Mouse (Mus musculus): Measurements from ENCODE around the gene Pfas. TPM values are rescaled to one million over a fixed set of nuclear protein-coding genes. Genes with fewer than 3 reads are reported as not detected.
A peak's percentile ranks its signal among the peaks of the same experiment; 100 is the strongest.

Gene Pfas
- polyA plus RNA-seq (2014; fragmentation: Nextera tagmentation; extraction: Ambion mirVana), result 16.0 and 16.5 TPM in 2 replicates

DNA sequence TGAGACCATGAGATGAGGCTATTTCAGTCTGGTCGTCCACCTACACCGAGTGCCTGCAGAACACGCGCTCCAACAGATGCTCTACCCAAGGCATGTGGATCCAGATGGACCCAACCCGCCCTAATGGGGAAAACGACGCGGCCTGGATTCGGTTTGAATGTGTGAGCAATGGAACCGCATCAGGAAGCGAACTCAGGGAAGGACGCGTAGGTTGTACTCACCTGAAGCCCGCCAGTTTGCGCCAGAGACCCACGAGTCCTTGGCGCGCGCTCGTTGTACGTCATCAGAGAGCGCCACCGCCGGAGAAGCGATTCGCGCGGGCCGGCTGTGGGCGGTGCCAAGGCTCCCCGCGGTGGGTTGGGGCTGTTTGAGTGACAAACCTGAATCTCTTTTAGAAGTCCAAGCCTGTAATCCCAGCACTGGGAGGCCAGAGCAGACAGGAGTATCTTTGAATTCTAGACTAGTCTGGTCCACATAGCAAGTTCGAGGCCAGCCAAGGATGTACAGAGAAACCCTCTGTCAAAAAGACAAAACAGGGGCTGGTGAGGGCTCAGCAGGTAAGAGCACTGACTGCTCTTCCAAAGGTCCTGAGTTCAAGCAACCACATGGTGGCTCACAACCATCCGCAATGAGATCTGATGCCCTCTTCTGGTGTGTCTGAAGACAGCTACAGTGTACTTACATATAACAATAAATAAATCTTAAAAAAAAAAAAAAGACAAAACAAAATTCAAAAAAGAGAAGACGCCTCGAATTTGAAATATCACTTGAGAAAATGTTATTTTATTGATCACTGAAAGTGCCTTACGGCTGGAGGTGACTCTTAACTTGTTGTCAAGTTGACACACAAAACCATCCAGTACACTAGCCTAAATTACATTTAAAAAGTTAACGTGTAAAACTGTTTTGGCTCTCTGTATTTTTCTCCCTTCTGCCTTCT lies at the start of gene Pfas:
Gene Pfas, minus strand, starts transcription at position 279 of the 940 bp plus-strand sequence.
- Histone ChIP-seq H3K9me3 (ENCODE audit: control insufficient read depth, low read length) (no peaks in the 10 kb centered on the region), H3K4me2 (ENCODE audit: low read depth, low read length) (peak within 1 kb of the TSS; percentile 69), H3K4me1 (ENCODE audit: control insufficient read depth, insufficient read depth, low read length) (peaks cover 6% of the 10 kb centered on the region; the same call in 1 of the 2 replicates), H3K9ac (replicated peaks; ENCODE audit: low read depth, low read length) (peak within 1 kb of the TSS; percentile 44), H3K36me3 (ENCODE audit: control insufficient read depth, insufficient read depth, low read length) (no peaks in the 10 kb centered on the region), H3K4me3 (ENCODE audit: low read depth, low read length) (peak within 1 kb of the TSS; percentile 62), H3K27me3 (ENCODE audit: control insufficient read depth, insufficient read depth, low read length) (no peaks in the 10 kb centered on the region), H3K27ac (ENCODE audit: low read depth, low read length) (peak within 1 kb of the TSS; percentile 40; the same call in 1 of the 2 replicates)
- 9% methylated on average over 38 of the region's 38 CpGs for WGBS
- ATAC-seq (ENCODE audit: low read depth), result peak; percentile 82

DNA sequence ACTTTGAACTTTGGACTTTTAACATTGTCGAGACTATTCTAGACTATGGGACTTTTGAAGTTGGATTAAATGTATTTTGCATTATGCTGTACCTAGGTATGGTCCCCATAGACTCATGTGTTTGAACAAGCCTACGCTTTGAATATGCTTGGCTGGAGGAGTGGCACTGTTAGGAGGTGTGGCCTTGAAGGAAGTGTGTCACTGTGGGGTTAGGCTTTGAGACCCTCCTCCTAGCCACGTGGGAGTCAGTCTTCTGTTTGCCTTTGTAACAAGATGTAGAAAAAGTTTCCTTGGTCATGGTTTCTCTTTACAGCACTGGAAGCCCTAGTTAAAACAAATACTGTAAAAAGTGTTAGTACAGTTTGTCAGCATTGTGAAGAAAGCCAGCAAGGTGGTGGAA lies 45.6 kb upstream of the Pfas start:
- no peaks in the 10 kb centered on the region for H3K27me3 ChIP-seq (ENCODE audit: control insufficient read depth, insufficient read depth, low read length)
- peaks cover 6% of the 10 kb centered on the region; the same call in 1 of the 2 replicates for H3K4me1 ChIP-seq (ENCODE audit: control insufficient read depth, insufficient read depth, low read length)
- no peak overlapping the region for H3K4me3 ChIP-seq (ENCODE audit: low read depth, low read length)
- ATAC-seq (ENCODE audit: low read depth), result no peak
- H3K36me3 ChIP-seq (ENCODE audit: control insufficient read depth, insufficient read depth, low read length), result no peaks in the 10 kb centered on the region
- H3K4me2 ChIP-seq (ENCODE audit: low read depth, low read length), result no peak overlapping the region
- H3K27ac ChIP-seq (ENCODE audit: low read depth, low read length), result no peak overlapping the region
- H3K9me3 ChIP-seq (ENCODE audit: control insufficient read depth, low read length), result no peaks in the 10 kb centered on the region
- no peak overlapping the region for H3K9ac ChIP-seq (replicated peaks; ENCODE audit: low read depth, low read length)
- 75% methylated on average over 3 of the region's 3 CpGs for WGBS

DNA sequence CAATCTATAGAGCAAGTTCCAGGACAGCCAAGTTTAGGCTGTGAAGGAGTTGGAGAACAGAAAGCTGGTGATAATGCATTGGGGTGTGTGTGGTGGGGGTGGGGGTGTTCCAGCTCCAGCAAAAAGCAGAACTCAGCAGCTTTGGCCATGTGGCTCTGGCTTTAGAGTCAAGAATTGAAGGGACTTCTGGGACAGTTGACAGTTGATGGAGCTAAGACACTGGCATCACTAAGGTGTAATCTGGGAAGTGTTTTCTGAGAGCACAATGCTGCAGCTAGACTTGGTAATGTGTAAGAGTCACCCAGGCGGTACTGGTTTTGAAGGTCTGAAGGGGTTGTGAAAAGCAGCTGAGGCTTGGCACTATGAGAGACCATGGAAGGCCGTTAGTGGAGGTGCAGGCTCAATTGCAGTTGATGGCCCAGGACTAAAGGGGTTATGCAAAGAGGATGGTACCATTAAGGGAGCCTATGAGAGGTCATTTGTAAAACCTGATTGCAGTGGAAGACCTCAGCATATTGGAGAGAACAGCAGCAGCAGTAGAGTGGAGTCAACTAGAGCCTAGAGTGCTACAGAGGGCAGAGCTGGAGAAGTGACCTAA lies 44.7 kb upstream of the Pfas start:
- Histone ChIP-seq H3K4me1 (ENCODE audit: control insufficient read depth, insufficient read depth, low read length) (no peaks in the 10 kb centered on the region), H3K9me3 (ENCODE audit: control insufficient read depth, low read length) (no peaks in the 10 kb centered on the region), H3K27me3 (ENCODE audit: control insufficient read depth, insufficient read depth, low read length) (no peaks in the 10 kb centered on the region), H3K4me2 (ENCODE audit: low read depth, low read length) (no peak overlapping the region), H3K4me3 (ENCODE audit: low read depth, low read length) (no peak overlapping the region), H3K36me3 (ENCODE audit: control insufficient read depth, insufficient read depth, low read length) (no peaks in the 10 kb centered on the region), H3K27ac (ENCODE audit: low read depth, low read length) (no peak overlapping the region), H3K9ac (replicated peaks; ENCODE audit: low read depth, low read length) (no peak overlapping the region)
- ATAC-seq (ENCODE audit: low read depth), result no peak
- WGBS, result 69% methylated on average over 2 of the region's 2 CpGs

DNA sequence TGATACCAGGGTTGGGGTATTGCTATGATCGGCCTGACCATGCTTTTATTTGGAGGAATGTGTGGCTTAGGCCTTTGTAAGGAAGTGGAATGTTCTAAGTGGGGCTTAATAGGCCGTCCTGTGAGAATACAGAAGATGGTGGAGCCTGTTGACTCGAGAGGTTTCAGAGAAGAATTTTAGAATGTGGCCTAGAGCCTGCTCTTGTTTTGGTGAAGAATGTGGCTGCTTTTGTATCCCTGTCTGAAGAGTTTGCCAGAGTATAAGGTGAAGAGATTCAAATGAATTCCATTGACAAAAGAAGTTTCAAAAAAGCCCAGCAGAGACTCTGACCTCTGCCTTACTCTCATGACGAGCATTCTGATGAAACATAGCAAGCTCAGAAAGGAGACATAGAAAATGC lies 43.5 kb upstream of the Pfas start:
- H3K27me3 ChIP-seq (ENCODE audit: control insufficient read depth, insufficient read depth, low read length), result no peaks in the 10 kb centered on the region
- H3K9ac ChIP-seq (replicated peaks; ENCODE audit: low read depth, low read length), result no peak overlapping the region
- H3K36me3 ChIP-seq (ENCODE audit: control insufficient read depth, insufficient read depth, low read length), result no peaks in the 10 kb centered on the region
- no peaks in the 10 kb centered on the region for H3K9me3 ChIP-seq (ENCODE audit: control insufficient read depth, low read length)
- H3K27ac ChIP-seq (ENCODE audit: low read depth, low read length), result no peak overlapping the region
- no peaks in the 10 kb centered on the region; the same call in 1 of the 2 replicates for H3K4me1 ChIP-seq (ENCODE audit: control insufficient read depth, insufficient read depth, low read length)
- H3K4me2 ChIP-seq (ENCODE audit: low read depth, low read length), result no peak overlapping the region
- no peak overlapping the region for H3K4me3 ChIP-seq (ENCODE audit: low read depth, low read length)
- ATAC-seq (ENCODE audit: low read depth), result no peak
- 76% methylated on average over 4 of the region's 4 CpGs for WGBS

DNA sequence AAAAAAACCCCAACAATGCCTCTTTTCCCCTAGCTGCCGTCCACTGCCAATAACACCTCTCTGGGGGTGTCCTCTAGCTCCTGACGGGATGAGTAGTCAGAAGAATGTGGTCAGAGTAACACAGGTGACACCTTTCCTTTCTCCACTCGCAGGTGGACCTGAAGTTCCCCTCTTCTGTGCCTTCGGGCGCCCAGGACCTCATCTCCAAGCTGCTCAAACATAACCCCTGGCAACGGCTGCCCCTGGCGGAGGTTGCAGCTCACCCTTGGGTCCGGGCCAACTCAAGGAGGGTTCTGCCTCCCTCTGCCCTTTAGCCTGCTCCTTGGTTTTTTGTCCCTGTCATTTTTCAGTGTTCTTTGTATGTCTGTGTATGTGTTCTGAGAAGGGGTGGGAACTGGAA lies 42.5 kb upstream of the Pfas start:
- Histone ChIP-seq H3K4me3 (ENCODE audit: low read depth, low read length) (no peak overlapping the region), H3K27ac (ENCODE audit: low read depth, low read length) (no peak overlapping the region), H3K9ac (replicated peaks; ENCODE audit: low read depth, low read length) (no peak overlapping the region), H3K27me3 (ENCODE audit: control insufficient read depth, insufficient read depth, low read length) (no peaks in the 10 kb centered on the region), H3K4me1 (ENCODE audit: control insufficient read depth, insufficient read depth, low read length) (peaks cover 4% of the 10 kb centered on the region; the same call in 1 of the 2 replicates), H3K36me3 (ENCODE audit: control insufficient read depth, insufficient read depth, low read length) (no peaks in the 10 kb centered on the region), H3K9me3 (ENCODE audit: control insufficient read depth, low read length) (no peaks in the 10 kb centered on the region), H3K4me2 (ENCODE audit: low read depth, low read length) (no peak overlapping the region)
- WGBS, result 86% methylated on average over 8 of the region's 8 CpGs
- no peak for ATAC-seq (ENCODE audit: low read depth)

DNA sequence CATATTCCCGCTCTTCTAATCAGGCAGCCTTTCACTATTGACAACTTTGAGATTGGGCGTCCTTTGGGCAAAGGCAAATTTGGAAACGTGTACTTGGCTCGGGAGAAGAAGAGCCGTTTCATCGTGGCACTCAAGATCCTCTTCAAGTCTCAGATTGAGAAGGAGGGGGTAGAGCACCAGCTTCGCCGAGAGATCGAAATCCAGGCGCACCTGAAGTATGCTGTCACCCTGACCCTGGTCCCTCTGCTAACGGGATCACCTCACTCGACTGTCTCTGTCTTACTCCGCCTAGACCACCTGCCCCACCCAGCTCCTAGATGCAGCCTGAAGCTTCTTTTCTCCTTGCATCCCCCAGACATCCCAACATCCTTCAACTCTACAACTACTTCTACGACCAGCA lies 39.9 kb upstream of the Pfas start:
- no peak overlapping the region for H3K9ac ChIP-seq (replicated peaks; ENCODE audit: low read depth, low read length)
- no peak overlapping the region for H3K4me3 ChIP-seq (ENCODE audit: low read depth, low read length)
- peaks cover 4% of the 10 kb centered on the region; the same call in 1 of the 2 replicates for H3K4me1 ChIP-seq (ENCODE audit: control insufficient read depth, insufficient read depth, low read length)
- 93% methylated on average over 14 of the region's 14 CpGs for WGBS
- H3K4me2 ChIP-seq (ENCODE audit: low read depth, low read length), result no peak overlapping the region
- H3K36me3 ChIP-seq (ENCODE audit: control insufficient read depth, insufficient read depth, low read length), result no peaks in the 10 kb centered on the region
- no peaks in the 10 kb centered on the region for H3K27me3 ChIP-seq (ENCODE audit: control insufficient read depth, insufficient read depth, low read length)
- H3K27ac ChIP-seq (ENCODE audit: low read depth, low read length), result no peak overlapping the region
- ATAC-seq (ENCODE audit: low read depth), result no peak
- H3K9me3 ChIP-seq (ENCODE audit: control insufficient read depth, low read length), result no peaks in the 10 kb centered on the region

DNA sequence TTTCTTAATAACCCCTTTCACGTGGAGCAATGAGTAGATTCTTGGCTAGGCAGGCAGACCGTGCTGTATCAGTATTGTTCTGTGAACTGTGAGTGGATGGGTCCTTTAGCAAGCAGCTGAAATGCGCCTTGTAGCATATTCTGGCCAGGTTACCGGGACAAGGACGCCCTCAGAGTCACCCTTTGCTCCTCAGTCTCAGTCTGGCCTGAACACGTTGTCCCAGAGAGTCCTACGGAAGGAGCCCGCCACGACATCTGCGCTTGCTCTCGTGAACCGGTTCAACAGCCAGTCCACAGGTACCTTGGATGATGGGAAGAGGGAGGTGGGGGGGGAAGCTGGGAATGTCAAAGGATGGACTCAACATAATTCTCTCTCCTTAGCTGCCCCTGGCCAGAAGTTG lies 39.3 kb upstream of the Pfas start:
- Histone ChIP-seq H3K36me3 (ENCODE audit: control insufficient read depth, insufficient read depth, low read length) (no peaks in the 10 kb centered on the region), H3K4me1 (ENCODE audit: control insufficient read depth, insufficient read depth, low read length) (peaks cover 4% of the 10 kb centered on the region; the same call in 1 of the 2 replicates), H3K9ac (replicated peaks; ENCODE audit: low read depth, low read length) (no peak overlapping the region), H3K9me3 (ENCODE audit: control insufficient read depth, low read length) (no peaks in the 10 kb centered on the region), H3K4me2 (ENCODE audit: low read depth, low read length) (no peak overlapping the region), H3K27me3 (ENCODE audit: control insufficient read depth, insufficient read depth, low read length) (no peaks in the 10 kb centered on the region), H3K27ac (ENCODE audit: low read depth, low read length) (no peak overlapping the region), H3K4me3 (ENCODE audit: low read depth, low read length) (no peak overlapping the region)
- 91% methylated on average over 12 of the region's 12 CpGs for WGBS
- ATAC-seq (ENCODE audit: low read depth), result no peak

DNA sequence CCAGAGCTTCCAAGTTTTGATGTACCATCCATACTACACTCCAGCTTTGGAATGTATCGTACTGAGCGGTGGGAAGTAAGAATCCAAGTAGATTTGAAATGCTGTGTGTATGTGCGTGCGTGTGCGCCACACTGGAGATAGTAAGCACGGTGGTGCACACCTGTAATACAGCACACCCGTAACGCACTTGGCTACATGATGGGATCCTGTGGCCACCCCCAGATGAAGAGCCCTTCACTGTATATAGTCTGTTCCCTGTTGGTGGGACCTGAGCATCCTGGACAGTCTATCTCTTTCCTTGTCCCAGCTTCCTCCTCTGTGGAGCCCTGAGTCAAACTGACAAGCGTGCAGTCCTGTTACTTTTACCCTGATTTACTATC lies 38.1 kb upstream of the Pfas start:
- no peak overlapping the region for H3K27ac ChIP-seq (ENCODE audit: low read depth, low read length)
- no peaks in the 10 kb centered on the region for H3K36me3 ChIP-seq (ENCODE audit: control insufficient read depth, insufficient read depth, low read length)
- no peaks in the 10 kb centered on the region for H3K9me3 ChIP-seq (ENCODE audit: control insufficient read depth, low read length)
- 22% methylated on average over 9 of the region's 9 CpGs for WGBS
- ATAC-seq (ENCODE audit: low read depth), result no peak
- H3K4me2 ChIP-seq (ENCODE audit: low read depth, low read length), result peak overlapping the region; percentile 98
- peak overlapping the region; percentile 52 for H3K4me3 ChIP-seq (ENCODE audit: low read depth, low read length)
- H3K9ac ChIP-seq (replicated peaks; ENCODE audit: low read depth, low read length), result 0 out of 2 replicates have a peak overlapping the region, but pooled peaks have one; percentile 34
- no peaks in the 10 kb centered on the region for H3K27me3 ChIP-seq (ENCODE audit: control insufficient read depth, insufficient read depth, low read length)
- H3K4me1 ChIP-seq (ENCODE audit: control insufficient read depth, insufficient read depth, low read length), result peaks cover 4% of the 10 kb centered on the region; the same call in 1 of the 2 replicates
